Mouse (Mus musculus): ENCODE measurements at regions not wholly inside any gene's neighbourhood (a gene's known extent, or its start where the extent isn't known, plus 50 kb on each side); places are given as distances from the start of the nearest gene placed in this dataset.

- TF ChIP-seq POLR2A (IDR thresholded peaks at IDR 0.05; ENCODE audit: low read depth, low read length) (no peak), CTCF (conservative IDR thresholded peaks at IDR 0.05; ENCODE audit: insufficient read depth, insufficient read length, low read depth, low read length) (no peak)
These were observed 190.8 kb downstream of the Plpp3 start for GRCm38 (mm10) chr4:105347911-105348310.
